Mouse (Mus musculus) Patski (cell line): Measurements from ENCODE around the gene Clasp1. TPM values are rescaled to one million over a fixed set of nuclear protein-coding genes. Genes with fewer than 3 reads are reported as not detected.

Source experiments
- ATAC-seq: fragments of 100-300 bp; one replicate; pipeline ENCODE4 v1.8.0; 2021
- CTCF ChIA-PET: fragments of 350-600 bp; sonication (Branson Sonifier 250); formaldehyde crosslinking; loops from one replicate; lab custom pipeline; 2022; ENCODE audit warnings: inconsistent platforms; lab: Charles Lee
- POLR2A ChIA-PET: fragments of 350-600 bp; sonication (Branson Sonifier 250); formaldehyde crosslinking; loops from one replicate; lab custom pipeline; 2022; ENCODE audit warnings: antibody characterized with exemption, inconsistent platforms; lab: Charles Lee
- DNase-seq: peaks from one replicate; pipeline ENCODE4 v3.0.0-alpha.2; 2011; ENCODE audit warnings: low read depth, low spot score
- H3K27me3 ChIP-seq: fragments of 371-371 bp; one replicate; pipeline ENCODE4 v1.5.1; 2021
- CTCF ChIP-seq: fragments of 100-300 bp; IDR thresholded peaks from one replicate; pipeline ENCODE4 v1.5.1; 2021
- in situ Hi-C: fragments of 300-500 bp; cut with MboI; formaldehyde crosslinking; loops from 3 replicates; pipeline ENCODE4 v1.11.1; 2018; ENCODE audit warnings: low pct_unique_long_range_greater_than_20kb, mixed read lengths
- polyA plus RNA-seq: library from polyadenylated mRNA; unstranded; gene quantifications from one replicate; pipeline ENCODE4 v1.2.3, GENCODE M21; 2021

The Clasp1 gene
- polyA plus RNA-seq, 1 experiment from 2014 or later = 39.0 TPM

DNA sequence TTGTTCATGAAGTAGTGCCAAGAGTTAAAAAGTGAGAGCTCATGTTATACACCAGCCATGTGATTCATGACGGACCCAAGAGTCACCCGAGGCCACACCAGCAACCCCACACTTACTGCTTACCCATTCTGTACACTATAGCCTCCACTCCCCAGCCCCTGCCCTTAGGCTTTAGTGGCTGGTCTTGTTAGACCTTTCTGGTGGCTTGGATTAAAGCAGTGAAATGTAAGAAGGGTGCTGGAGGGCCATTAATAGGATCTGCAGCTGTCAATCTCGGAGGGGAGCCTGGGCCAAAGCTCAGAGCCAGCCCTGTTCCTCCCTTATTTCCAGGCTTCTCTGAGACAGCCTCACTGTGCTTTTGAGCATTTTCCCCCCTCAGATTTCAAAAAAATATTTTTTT lies 56.1 kb downstream of the Clasp1 start:
- in situ Hi-C loops = no loop called here
- H3K27me3 ChIP-seq = no peaks in the 10 kb centered on the region
- ATAC-seq (no peak), DNase-seq (no peak)
- no peak for TF ChIP-seq CTCF
- ChIA-PET POLR2A (no interaction called here), CTCF (interaction anchor here (1.0 to 2.4 kb wide), 6 partner anchors 8 to 50 kb away, joined by 3 to 10 read pairs (median 6); no protein-coding TSS in a partner anchor)

DNA sequence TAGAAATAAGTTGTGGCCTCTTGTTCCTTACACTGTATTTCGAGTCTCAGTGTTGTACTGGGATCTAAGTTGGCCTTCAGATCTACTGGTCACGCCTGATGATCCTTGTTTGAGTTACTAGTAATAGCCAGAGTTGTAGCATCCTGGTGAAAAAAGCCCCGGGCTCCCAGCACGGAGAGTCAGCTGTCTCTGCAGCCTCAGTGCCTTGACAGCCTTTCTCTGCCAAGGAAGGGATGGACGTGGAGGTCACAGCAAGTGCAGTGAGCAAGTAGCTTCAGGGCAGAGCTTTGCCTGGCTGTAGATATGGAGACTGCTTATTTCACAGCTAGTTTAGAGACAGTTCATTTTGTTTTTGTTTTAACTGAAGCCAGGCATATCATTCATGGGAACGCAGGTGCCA lies 56.6 kb downstream of the Clasp1 start:
- no peak for TF ChIP-seq CTCF
- POLR2A ChIA-PET = interaction anchor here (0.7 kb wide), 1 partner anchor 14 kb away, joined by 3 read pairs; no protein-coding TSS in a partner anchor
- DNase-seq (no peak), ATAC-seq (peak; percentile 38)
- CTCF ChIA-PET = interaction anchor here (1.0 to 2.4 kb wide), 6 partner anchors 8 to 51 kb away, joined by 3 to 10 read pairs (median 6); no protein-coding TSS in a partner anchor
- no peaks in the 10 kb centered on the region for H3K27me3 ChIP-seq
- in situ Hi-C loops = no loop called here

DNA sequence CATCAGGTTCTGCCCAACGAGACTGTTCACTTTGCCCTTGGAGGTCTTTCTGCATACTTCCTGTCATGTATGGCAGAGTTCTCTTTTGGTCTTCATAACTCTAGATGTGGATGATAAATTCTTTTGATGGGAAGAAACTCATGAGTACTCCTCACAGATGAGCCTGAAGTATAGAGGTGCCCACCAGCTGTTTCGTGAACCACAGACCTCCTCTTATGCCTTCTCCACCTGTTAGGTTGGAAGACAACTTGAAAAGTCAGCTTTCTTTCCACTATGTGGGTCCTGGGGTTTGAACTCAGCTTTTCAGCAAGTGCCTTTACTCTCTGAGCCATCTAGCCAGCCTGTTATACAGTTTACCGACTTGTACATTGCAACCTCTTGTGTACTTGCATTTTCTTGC lies 57.1 kb downstream of the Clasp1 start:
- in situ Hi-C loops = no loop called here
- no peak for TF ChIP-seq CTCF
- CTCF ChIA-PET = interaction anchor here (1.2 to 2.4 kb wide), 6 partner anchors 10 to 51 kb away, joined by 3 to 10 read pairs (median 8); no protein-coding TSS in a partner anchor
- no peaks in the 10 kb centered on the region for H3K27me3 ChIP-seq
- ATAC-seq (no peak), DNase-seq (no peak)
- POLR2A ChIA-PET = interaction anchor here (0.7 kb wide), 1 partner anchor 13 kb away, joined by 3 read pairs; no protein-coding TSS in a partner anchor

DNA sequence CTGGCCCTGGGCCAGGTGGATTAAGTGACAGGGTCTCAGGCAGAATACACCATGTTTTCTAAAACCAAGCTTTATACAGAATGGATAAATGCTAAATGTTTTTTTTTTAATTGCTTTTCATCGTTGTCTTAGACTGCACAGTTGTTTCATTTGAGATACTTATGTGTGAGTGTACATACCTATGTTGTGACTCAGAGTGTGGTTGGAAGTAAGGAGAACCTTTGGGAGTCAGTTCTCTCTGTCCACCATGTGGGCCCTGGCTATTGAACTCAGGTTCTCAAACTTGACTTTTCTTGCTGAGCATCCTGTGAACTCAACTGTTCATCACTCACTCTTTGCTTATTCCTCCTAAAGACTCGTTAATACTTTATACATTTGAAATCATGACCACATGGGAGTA lies 58.3 kb downstream of the Clasp1 start:
- in situ Hi-C loops = no loop called here
- ChIA-PET CTCF (interaction anchor here (1.7 to 2.2 kb wide), 3 partner anchors 9 to 14 kb away, joined by 8 to 9 read pairs (median 8); no protein-coding TSS in a partner anchor), POLR2A (interaction anchor here (1.0 kb wide), 2 partner anchors 10 to 11 kb away, joined by 3 read pairs; no protein-coding TSS in a partner anchor)
- TF ChIP-seq CTCF = no peak
- peak; percentile 44 for ATAC-seq
- no peaks in the 10 kb centered on the region for H3K27me3 ChIP-seq
- no peak for DNase-seq

DNA sequence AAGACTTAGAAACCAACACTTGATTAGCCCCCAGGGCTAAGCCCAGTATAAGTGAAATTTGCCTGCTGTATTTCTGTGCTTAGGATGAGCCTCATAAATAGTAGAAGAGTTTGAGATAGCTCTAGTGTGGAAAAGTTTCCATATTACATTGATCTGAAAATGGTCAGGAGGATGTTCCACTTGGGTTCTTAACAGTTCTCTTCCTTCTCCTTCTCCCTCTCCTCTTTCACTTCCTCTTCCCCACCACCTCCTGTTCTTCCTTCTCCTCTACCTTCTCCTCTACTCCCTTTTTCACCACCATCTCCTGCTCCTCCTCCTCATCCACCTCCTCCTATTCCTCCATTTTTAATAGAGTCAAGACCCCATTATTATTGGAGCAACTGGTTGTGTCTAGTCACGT lies 59.4 kb downstream of the Clasp1 start:
- ChIA-PET POLR2A (no interaction called here), CTCF (interaction anchor here (1.4 to 2.2 kb wide), 2 partner anchors 9 to 11 kb away, joined by 6 to 8 read pairs; no protein-coding TSS in a partner anchor)
- in situ Hi-C loops = no loop called here
- no peak for DNase-seq
- no peak for TF ChIP-seq CTCF
- no peaks in the 10 kb centered on the region for H3K27me3 ChIP-seq
- no peak for ATAC-seq

DNA sequence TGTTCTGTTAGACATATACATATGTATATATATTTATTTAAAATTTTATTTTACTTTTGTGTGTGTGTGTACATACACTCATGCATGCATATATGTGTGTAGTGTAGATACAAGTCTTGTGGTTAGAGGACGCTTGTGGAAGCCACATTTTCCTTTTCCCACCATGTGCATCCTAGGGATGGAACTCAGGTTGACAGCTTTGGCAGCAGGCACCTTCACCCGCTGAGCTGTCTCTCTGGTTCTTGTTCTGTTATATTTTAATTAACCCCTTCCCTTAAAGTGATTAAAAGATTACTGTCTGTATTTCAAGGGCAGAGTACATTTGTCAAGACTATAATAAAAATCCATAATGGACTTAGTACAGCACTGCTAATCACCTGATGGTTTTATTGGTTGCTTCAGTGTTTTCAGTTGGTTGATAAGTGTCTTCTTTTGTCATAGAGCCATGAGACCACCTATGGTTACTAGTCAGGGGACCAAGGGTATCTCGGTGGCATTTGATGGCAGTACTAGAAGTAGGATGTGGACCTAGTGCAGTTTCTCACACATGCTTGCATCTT lies 62.1 kb downstream of the Clasp1 start:
- no peak for TF ChIP-seq CTCF
- DNase-seq (no peak), ATAC-seq (no peak)
- CTCF ChIA-PET = interaction anchor here (0.8 kb wide), 1 partner anchor 57 kb away, joined by 3 read pairs; no protein-coding TSS in a partner anchor
- no peaks in the 10 kb centered on the region for H3K27me3 ChIP-seq
- POLR2A ChIA-PET = interaction anchor here (0.9 to 1.0 kb wide), 2 partner anchors 8 to 22 kb away, joined by 3 read pairs; no protein-coding TSS in a partner anchor
- in situ Hi-C loops = no loop called here

DNA sequence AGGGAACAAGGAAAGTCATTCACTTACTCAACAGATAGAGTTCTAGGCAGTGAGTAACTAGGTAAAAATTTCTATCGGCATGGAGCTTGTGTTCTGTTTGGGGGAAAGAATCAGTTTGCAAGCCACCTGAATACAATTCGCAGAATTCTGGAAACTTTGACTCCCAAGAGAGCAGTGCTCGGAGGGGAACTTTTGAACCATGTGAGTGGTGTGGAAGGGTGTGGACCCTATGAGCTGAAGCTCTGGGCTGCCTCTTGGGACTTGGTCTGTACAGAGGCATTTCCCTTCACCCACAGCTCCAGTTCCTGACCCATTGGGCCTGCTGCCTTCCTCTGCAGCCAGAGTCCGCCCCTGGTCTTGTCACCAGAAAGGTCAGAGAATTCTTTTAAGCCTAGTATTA lies 64.7 kb downstream of the Clasp1 start:
- CTCF ChIA-PET = interaction anchor here (0.7 to 1.4 kb wide), 3 partner anchors 9 to 61 kb away, joined by 3 to 8 read pairs (median 3); no protein-coding TSS in a partner anchor
- in situ Hi-C loops = no loop called here
- POLR2A ChIA-PET = interaction anchor here (0.6 kb wide), 1 partner anchor 182 kb away, joined by 3 read pairs; no protein-coding TSS in a partner anchor
- H3K27me3 ChIP-seq = no peaks in the 10 kb centered on the region
- ATAC-seq = no peak
- DNase-seq = no peak
- no peak for TF ChIP-seq CTCF

DNA sequence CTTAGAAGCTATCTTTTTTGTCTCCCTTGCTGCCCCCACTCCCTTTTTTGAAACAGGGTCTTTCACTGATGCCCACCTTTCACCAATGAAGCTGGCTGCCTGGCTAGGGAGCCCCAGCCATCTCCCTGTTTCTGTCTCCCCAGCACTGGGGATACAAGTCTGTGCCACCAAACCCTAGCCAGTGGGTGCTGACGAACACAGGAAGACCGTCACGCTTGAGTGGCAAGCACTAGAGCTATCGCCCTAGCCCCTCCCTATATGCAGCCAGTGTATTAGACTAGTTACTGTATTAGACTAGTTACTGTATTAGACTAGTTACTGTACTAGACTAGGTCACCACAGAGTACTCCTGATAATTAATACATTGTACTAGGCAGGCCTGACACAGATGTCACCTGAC lies 66.0 kb downstream of the Clasp1 start:
- POLR2A ChIA-PET = no interaction called here
- in situ Hi-C loops = no loop called here
- CTCF ChIA-PET = interaction anchor here (1.1 kb wide), 1 partner anchor 86 kb away, joined by 3 read pairs; no protein-coding TSS in a partner anchor
- no peaks in the 10 kb centered on the region for H3K27me3 ChIP-seq
- DNase-seq = no peak
- no peak for ATAC-seq
- no peak for TF ChIP-seq CTCF

DNA sequence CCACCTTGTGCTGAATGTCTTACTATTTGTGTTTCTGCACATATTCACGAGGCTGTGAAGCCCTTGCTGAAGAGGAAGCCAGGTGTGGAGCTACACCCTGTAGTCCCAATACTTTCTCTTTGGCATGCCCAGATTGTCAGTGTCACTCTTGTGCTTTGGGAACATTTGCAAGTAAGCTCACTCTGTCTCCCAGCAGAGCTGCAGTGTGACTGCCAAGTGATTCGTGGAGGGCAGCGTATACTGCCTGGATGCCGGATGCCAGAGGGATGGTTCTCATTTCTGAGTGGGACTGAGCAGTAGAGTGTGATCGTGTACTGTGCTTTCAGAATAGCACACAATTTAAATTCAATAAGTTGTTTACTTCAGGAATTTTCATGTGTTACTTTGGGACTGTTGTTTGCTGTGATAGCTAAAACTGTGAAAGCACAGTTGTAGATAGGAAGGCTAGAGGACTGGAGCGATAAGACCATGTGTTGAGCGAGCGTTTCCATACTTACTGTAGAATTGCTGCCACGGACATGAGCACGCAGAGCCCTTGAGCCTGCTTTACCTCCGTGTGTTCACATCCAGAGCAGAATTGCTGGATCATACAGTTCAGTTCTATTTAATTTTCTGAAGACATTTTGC lies 68.5 kb downstream of the Clasp1 start:
- ATAC-seq = no peak
- CTCF ChIA-PET = interaction anchor here (1.4 to 3.6 kb wide), 6 partner anchors 9 to 114 kb away, joined by 3 to 17 read pairs (median 7); no protein-coding TSS in a partner anchor
- H3K27me3 ChIP-seq = no peaks in the 10 kb centered on the region
- TF ChIP-seq CTCF = no peak
- DNase-seq = no peak
- POLR2A ChIA-PET = interaction anchor here (0.6 to 1.3 kb wide), 3 partner anchors 10 to 121 kb away, joined by 3 to 10 read pairs (median 3); partner anchors contain the start of gene Clasp1
- in situ Hi-C loops = no loop called here

DNA sequence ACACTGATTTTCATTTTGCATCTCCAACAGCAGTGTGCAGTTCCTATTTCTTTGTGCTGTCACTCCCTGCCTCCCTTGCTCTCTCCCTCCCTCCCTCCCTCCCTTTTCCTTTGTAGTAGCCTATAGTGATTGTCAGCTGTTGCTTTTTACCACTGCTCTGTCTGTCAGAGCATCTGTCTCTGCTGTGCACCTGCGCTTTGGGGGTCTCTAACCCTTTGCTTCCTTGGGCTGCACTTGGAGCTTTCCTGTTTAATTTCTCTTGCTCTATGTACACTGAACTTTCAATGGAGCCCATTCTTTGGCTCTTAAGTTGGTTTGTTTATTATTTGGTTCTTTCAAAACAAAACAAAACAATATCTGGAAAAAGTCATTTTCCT lies 69.0 kb downstream of the Clasp1 start:
- ChIA-PET CTCF (interaction anchor here (1.1 to 3.6 kb wide), 8 partner anchors 9 to 115 kb away, joined by 3 to 17 read pairs (median 6); no protein-coding TSS in a partner anchor), POLR2A (interaction anchor here (1.3 kb wide), 1 partner anchor 69 kb away, joined by 3 read pairs; the partner anchor contains the start of gene Clasp1)
- no peak for TF ChIP-seq CTCF
- DNase-seq (no peak), ATAC-seq (no peak)
- in situ Hi-C loops = no loop called here
- no peaks in the 10 kb centered on the region for H3K27me3 ChIP-seq
